Mouse (Mus musculus) hindbrain, embryonic 13.5 days (tissue): ENCODE measurements around the gene App. TPM values are rescaled to one million over a fixed set of nuclear protein-coding genes. Genes with fewer than 3 reads are reported as not detected.

Experiments used
- ATAC-seq: fragments of 200-750 bp; cut with Nextera tagmentation; 2 replicates; pipeline ENCODE4 v1.8.0; 2017; ENCODE audit warnings: moderate TSS enrichment; ENCODE audit not compliant: low FRiP score
- H3K27ac ChIP-seq: fragments of 300-500 bp; sonication (generic); 2 replicates; pipeline ENCODE4 v1.5.1; 2015; ENCODE audit warnings: inconsistent platforms, mild to moderate bottlenecking, moderate library complexity
- H3K27me3 ChIP-seq: fragments of 300-500 bp; sonication (generic); 2 replicates; pipeline ENCODE4 v1.6.1; 2015; ENCODE audit warnings: mild to moderate bottlenecking, inconsistent platforms
- H3K36me3 ChIP-seq: fragments of 300-500 bp; sonication (generic); 2 replicates; pipeline ENCODE4 v1.6.1; 2015; ENCODE audit warnings: mild to moderate bottlenecking, inconsistent platforms
- H3K4me1 ChIP-seq: fragments of 300-500 bp; sonication (generic); replicated peaks from 2 replicates; pipeline ENCODE4 v1.6.1; 2015; ENCODE audit warnings: inconsistent platforms
- H3K4me2 ChIP-seq: fragments of 300-500 bp; sonication (generic); 2 replicates; pipeline ENCODE4 v1.6.1; 2015; ENCODE audit warnings: inconsistent platforms, mild to moderate bottlenecking, moderate library complexity
- H3K4me3 ChIP-seq: fragments of 300-500 bp; sonication (generic); 2 replicates; pipeline ENCODE4 v1.5.1; 2015; ENCODE audit warnings: mild to moderate bottlenecking, inconsistent platforms
- H3K9ac ChIP-seq: fragments of 300-500 bp; sonication (generic); 2 replicates; pipeline ENCODE4 v1.6.1; 2015; ENCODE audit warnings: mild to moderate bottlenecking, inconsistent platforms
- H3K9me3 ChIP-seq: fragments of 300-500 bp; sonication (generic); 2 replicates; pipeline ENCODE4 v1.6.1; 2016; ENCODE audit warnings: inconsistent platforms
- WGBS: fragments of 180-500 bp; shearing (Covaris S2); methylation state at CpG from one replicate; pipeline ENCODE4 v1.1.7; 2015; 5-methylcytosine and 5-hydroxymethylcytosine counted together
- polyA plus RNA-seq: library from polyadenylated mRNA; unstranded; fragments of >200 nt; fragmentation: Nextera tagmentation; extraction: Ambion mirVana; gene quantifications from 2 replicates; pipeline ENCODE4 v1.2.1, GENCODE M21; 2015

App gene
- polyA plus RNA-seq, 1 experiment from 2014 or later: 338 TPM

- H3K9me3 ChIP-seq: no peaks in the 10 kb centered on the region
- H3K27me3 ChIP-seq: no peaks in the 10 kb centered on the region
- H3K4me2 ChIP-seq: no peak overlapping the region
- 0 out of 2 replicates have a peak overlapping the region, but pooled peaks have one; percentile 48 for H3K27ac ChIP-seq
- 84% methylated on average over 9 of the region's 9 CpGs for WGBS
- no peak for ATAC-seq
- H3K36me3 ChIP-seq: peaks cover 5% of the 10 kb centered on the region
- peaks cover 41% of the 10 kb centered on the region for H3K4me1 ChIP-seq
- no peak overlapping the region for H3K9ac ChIP-seq
- no peak overlapping the region for H3K4me3 ChIP-seq
These were observed 24.7 kb downstream of the App start for GRCm38 (mm10) chr16:85148615-85149508.

- Histone ChIP-seq H3K27me3 (no peaks in the 10 kb centered on the region), H3K4me1 (peaks cover 35% of the 10 kb centered on the region), H3K4me2 (no peak overlapping the region), H3K9me3 (no peaks in the 10 kb centered on the region), H3K36me3 (peaks cover 5% of the 10 kb centered on the region), H3K9ac (no peak overlapping the region), H3K4me3 (no peak overlapping the region), H3K27ac (no peak overlapping the region)
- 94% methylated on average over 4 of the region's 4 CpGs for whole genome bisulfite sequencing
- ATAC-seq: no peak
These were observed 26.1 kb downstream of the App start for GRCm38 (mm10) chr16:85147440-85147839.

- ATAC-seq: no peak
- WGBS: 64% methylated on average over 11 of the region's 11 CpGs
- no peaks in the 10 kb centered on the region for H3K9me3 ChIP-seq
- no peaks in the 10 kb centered on the region for H3K27me3 ChIP-seq
- no peak overlapping the region for H3K4me2 ChIP-seq
- H3K4me1 ChIP-seq: peaks cover 27% of the 10 kb centered on the region
- 0 out of 2 replicates have a peak overlapping the region, but pooled peaks have one; percentile 18 for H3K27ac ChIP-seq
- H3K9ac ChIP-seq: no peak overlapping the region
- peaks cover 5% of the 10 kb centered on the region for H3K36me3 ChIP-seq
- no peak overlapping the region for H3K4me3 ChIP-seq
These were observed 27.8 kb downstream of the App start for GRCm38 (mm10) chr16:85145771-85146178.

GRCm38 (mm10) chr16:85145369-85145768, 28.2 kb downstream of the App start:
- Histone ChIP-seq H3K4me2 (no peak overlapping the region), H3K4me1 (peaks cover 25% of the 10 kb centered on the region), H3K27ac (0 out of 2 replicates have a peak overlapping the region, but pooled peaks have one; percentile 18), H3K9me3 (no peaks in the 10 kb centered on the region), H3K9ac (no peak overlapping the region), H3K36me3 (peaks cover 5% of the 10 kb centered on the region), H3K4me3 (no peak overlapping the region), H3K27me3 (no peaks in the 10 kb centered on the region)
- WGBS: 82% methylated on average over 11 of the region's 11 CpGs
- ATAC-seq: 0 out of 2 replicates have a peak, but pooled peaks have one; percentile 39

GRCm38 (mm10) chr16:85144401-85144800, 29.2 kb downstream of the App start:
- Histone ChIP-seq H3K36me3 (peaks cover 5% of the 10 kb centered on the region), H3K9me3 (no peaks in the 10 kb centered on the region), H3K4me2 (no peak overlapping the region), H3K4me1 (peaks cover 28% of the 10 kb centered on the region), H3K27me3 (no peaks in the 10 kb centered on the region), H3K9ac (no peak overlapping the region), H3K27ac (no peak overlapping the region), H3K4me3 (no peak overlapping the region)
- ATAC-seq: no peak
- 93% methylated on average over 6 of the region's 6 CpGs for WGBS

- ATAC-seq: no peak
- no peak overlapping the region for H3K9ac ChIP-seq
- H3K4me1 ChIP-seq: peaks cover 26% of the 10 kb centered on the region
- H3K36me3 ChIP-seq: peaks cover 4% of the 10 kb centered on the region
- no peaks in the 10 kb centered on the region for H3K9me3 ChIP-seq
- no peak overlapping the region for H3K4me2 ChIP-seq
- no peaks in the 10 kb centered on the region for H3K27me3 ChIP-seq
- H3K4me3 ChIP-seq: no peak overlapping the region
- WGBS: 89% methylated on average over 3 of the region's 3 CpGs
- no peak overlapping the region for H3K27ac ChIP-seq
These were observed 29.7 kb downstream of the App start for GRCm38 (mm10) chr16:85143863-85144262.

- Histone ChIP-seq H3K4me1 (peaks cover 23% of the 10 kb centered on the region), H3K27me3 (no peaks in the 10 kb centered on the region), H3K9me3 (no peaks in the 10 kb centered on the region), H3K27ac (no peak overlapping the region), H3K36me3 (no peaks in the 10 kb centered on the region; the same call in 1 of the 2 replicates), H3K9ac (no peak overlapping the region), H3K4me2 (no peak overlapping the region), H3K4me3 (no peak overlapping the region)
- WGBS: 73% methylated on average over 3 of the region's 3 CpGs
- ATAC-seq: no peak
These were observed 30.4 kb downstream of the App start for GRCm38 (mm10) chr16:85143188-85143587.

- peaks cover 23% of the 10 kb centered on the region for H3K4me1 ChIP-seq
- H3K9me3 ChIP-seq: no peaks in the 10 kb centered on the region
- no peak overlapping the region for H3K4me3 ChIP-seq
- no peak overlapping the region for H3K4me2 ChIP-seq
- no peaks in the 10 kb centered on the region for H3K27me3 ChIP-seq
- ATAC-seq: no peak
- 92% methylated on average over 4 of the region's 4 CpGs for WGBS
- no peak overlapping the region for H3K9ac ChIP-seq
- no peak overlapping the region for H3K27ac ChIP-seq
- no peaks in the 10 kb centered on the region; the same call in 1 of the 2 replicates for H3K36me3 ChIP-seq
These were observed 32.2 kb downstream of the App start for GRCm38 (mm10) chr16:85141404-85141803.

GRCm38 (mm10) chr16:85139178-85139604, 34.4 kb downstream of the App start:
- Histone ChIP-seq H3K27ac (peak overlapping the region; percentile 36; the same call in 1 of the 2 replicates), H3K4me1 (peaks cover 22% of the 10 kb centered on the region), H3K27me3 (no peaks in the 10 kb centered on the region), H3K4me2 (no peak overlapping the region), H3K36me3 (no peaks in the 10 kb centered on the region), H3K9me3 (no peaks in the 10 kb centered on the region), H3K9ac (no peak overlapping the region), H3K4me3 (no peak overlapping the region)
- WGBS: 33% methylated on average over 9 of the region's 9 CpGs
- peak; percentile 67 for ATAC-seq

GRCm38 (mm10) chr16:85137348-85137747, 36.2 kb downstream of the App start:
- no peak overlapping the region for H3K4me3 ChIP-seq
- no peak overlapping the region for H3K4me2 ChIP-seq
- H3K27me3 ChIP-seq: no peaks in the 10 kb centered on the region
- WGBS: 77% methylated on average over 11 of the region's 11 CpGs
- no peak overlapping the region for H3K9ac ChIP-seq
- no peaks in the 10 kb centered on the region for H3K36me3 ChIP-seq
- peaks cover 30% of the 10 kb centered on the region for H3K4me1 ChIP-seq
- ATAC-seq: no peak
- H3K9me3 ChIP-seq: no peaks in the 10 kb centered on the region
- H3K27ac ChIP-seq: no peak overlapping the region

- no peaks in the 10 kb centered on the region for H3K27me3 ChIP-seq
- H3K4me2 ChIP-seq: no peak overlapping the region
- no peak overlapping the region for H3K4me3 ChIP-seq
- no peak overlapping the region for H3K9ac ChIP-seq
- no peak for ATAC-seq
- H3K27ac ChIP-seq: no peak overlapping the region
- peaks cover 28% of the 10 kb centered on the region for H3K4me1 ChIP-seq
- no peaks in the 10 kb centered on the region for H3K36me3 ChIP-seq
- no peaks in the 10 kb centered on the region for H3K9me3 ChIP-seq
- 80% methylated on average over 4 of the region's 4 CpGs for WGBS
These were observed 37.5 kb downstream of the App start for GRCm38 (mm10) chr16:85136046-85136445.

- peaks cover 33% of the 10 kb centered on the region for H3K4me1 ChIP-seq
- H3K27ac ChIP-seq: peak overlapping the region; percentile 35
- no peaks in the 10 kb centered on the region for H3K36me3 ChIP-seq
- no peaks in the 10 kb centered on the region for H3K9me3 ChIP-seq
- no peak overlapping the region for H3K9ac ChIP-seq
- H3K4me3 ChIP-seq: no peak overlapping the region
- no peak overlapping the region for H3K4me2 ChIP-seq
- 65% methylated on average over 5 of the region's 5 CpGs for WGBS
- H3K27me3 ChIP-seq: no peaks in the 10 kb centered on the region
- ATAC-seq: no peak
These were observed 40.1 kb downstream of the App start for GRCm38 (mm10) chr16:85133468-85133881.
